Mouse (Mus musculus) natural killer cell, adult 2 months (primary cell): ENCODE measurements around the gene Cdk19.
"Not testable (repeated sequence)": the region's sequence is repeated elsewhere in the genome, so short reads cannot be mapped to it uniquely, and the experiment has no call there.

Experiments used
- DNase-seq, 2 experiments: peaks; one replicate each; pipeline ENCODE4 v3.0.0; 2022; ENCODE audit warnings: low spot score in 2 of 2

Gene Cdk19

GRCm38 (mm10) chr10:40386126-40386525 lies 46.8 kb downstream of the Cdk19 start:
- DNase-seq: peak; percentile 27 to 56

GRCm38 (mm10) chr10:40393447-40394143 lies 54.2 kb downstream of the Cdk19 start:
- no peak for DNase-seq

GRCm38 (mm10) chr10:40398842-40399241 lies 59.5 kb downstream of the Cdk19 start:
- no peak for DNase-seq

GRCm38 (mm10) chr10:40399328-40399727 lies 60.0 kb downstream of the Cdk19 start:
- no peak for DNase-seq

GRCm38 (mm10) chr10:40400293-40400692 lies 60.9 kb downstream of the Cdk19 start:
- DNase-seq: peak; percentile 22 to 54

GRCm38 (mm10) chr10:40406655-40407054 lies 67.3 kb downstream of the Cdk19 start:
- DNase-seq: no peak

- DNase-seq: no peak
Observed at GRCm38 (mm10) chr10:40409336-40409735, 70.0 kb downstream of the Cdk19 start.

GRCm38 (mm10) chr10:40411370-40411769 lies 72.0 kb downstream of the Cdk19 start:
- no peak for DNase-seq

- no peak for DNase-seq
Observed at GRCm38 (mm10) chr10:40416944-40417343, 77.6 kb downstream of the Cdk19 start.

- peak; percentile 17 to 56 for DNase-seq
Observed at GRCm38 (mm10) chr10:40419841-40420240, 80.5 kb downstream of the Cdk19 start.

GRCm38 (mm10) chr10:40420703-40421102 lies 81.3 kb downstream of the Cdk19 start:
- DNase-seq: peak; percentile 12 to 22

- peak in 1 of 2 experiments; percentile 10 for DNase-seq
Observed at GRCm38 (mm10) chr10:40421724-40422123, 82.4 kb downstream of the Cdk19 start.

GRCm38 (mm10) chr10:40422696-40423095 lies 83.3 kb downstream of the Cdk19 start:
- DNase-seq: no peak

GRCm38 (mm10) chr10:40424428-40424827 lies 85.1 kb downstream of the Cdk19 start:
- not testable (repeated sequence) for DNase-seq

GRCm38 (mm10) chr10:40425243-40426095 lies 86.1 kb downstream of the Cdk19 start:
- DNase-seq: no peak

- no peak for DNase-seq
Observed at GRCm38 (mm10) chr10:40426096-40426450, 86.7 kb downstream of the Cdk19 start.

- no peak for DNase-seq
Observed at GRCm38 (mm10) chr10:40428633-40429032, 89.3 kb downstream of the Cdk19 start.

GRCm38 (mm10) chr10:40429081-40429480 lies 89.7 kb downstream of the Cdk19 start:
- no peak for DNase-seq

- DNase-seq: no peak
Observed at GRCm38 (mm10) chr10:40430209-40430608, 90.8 kb downstream of the Cdk19 start.

- DNase-seq: no peak
Observed at GRCm38 (mm10) chr10:40431957-40432356, 92.6 kb downstream of the Cdk19 start.

- DNase-seq: no peak
Observed at GRCm38 (mm10) chr10:40432375-40432774, 93.0 kb downstream of the Cdk19 start.

- no peak for DNase-seq
Observed at GRCm38 (mm10) chr10:40435402-40435801, 96.0 kb downstream of the Cdk19 start.

GRCm38 (mm10) chr10:40437117-40437516 lies 97.8 kb downstream of the Cdk19 start:
- no peak for DNase-seq
